Mouse (Mus musculus) cortical plate, adult 2 months (tissue): ENCODE measurements around the gene Tsfm.

Experiments
- CTCF ChIP-seq: fragments of 200-500 bp; IDR thresholded peaks from 2 replicates; pipeline ENCODE4 v1.5.1; 2011; ENCODE audit warnings: mild to moderate bottlenecking, control low read depth, low read length; ENCODE audit not compliant: insufficient read depth; ENCODE audit errors: extremely low read depth
- POLR2A ChIP-seq: fragments of 200-500 bp; IDR thresholded peaks from 2 replicates; pipeline ENCODE4 v1.6.1; 2011; ENCODE audit warnings: mild to moderate bottlenecking, low read length, control low read depth; ENCODE audit not compliant: insufficient read depth; ENCODE audit errors: extremely low read depth

DNA sequence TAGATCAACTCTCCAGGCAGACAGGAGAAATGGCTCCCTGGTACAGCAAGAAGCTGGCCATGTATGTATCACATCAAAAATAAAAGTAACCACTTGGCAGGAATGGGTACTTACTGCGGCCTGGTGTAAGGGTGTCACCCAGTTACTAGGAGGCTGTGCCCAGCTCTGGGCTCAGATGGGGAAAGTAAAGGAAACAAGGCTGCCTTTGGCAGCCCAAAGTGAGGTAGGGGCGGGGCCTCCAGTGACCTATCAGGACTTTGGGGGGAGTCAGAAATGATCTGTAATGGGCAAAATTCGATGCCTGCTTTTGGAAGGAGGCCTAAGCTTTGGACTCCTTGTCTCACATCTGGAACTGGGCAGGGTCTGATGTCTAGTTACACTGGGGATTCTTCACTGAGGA lies 48.9 kb downstream of the Tsfm start:
- TF ChIP-seq CTCF: no peak
- no peak for TF ChIP-seq POLR2A
